In genomic region chr17:24490399-24490798, GRCm38 (mm10) we compare ENCODE assay signal across 13 mouse cellular contexts. TPM values are rescaled to one million over a fixed set of nuclear protein-coding genes. Genes with fewer than 3 reads are reported as not detected.
DNase-seq lines count a peak whose midpoint lies in the region; ATAC-seq lines count a peak whose summit lies in the region.
"Had no signal": no experiment of that assay in that cellular context is flagged by ENCODE, and none has a peak within 500 bp of the region (broad histone marks: within the 10 kb centered on the region; RNA-seq: fewer than 3 reads in every experiment).

No protein-coding gene starts in this region.

- H3K4me3 ChIP-seq in neural tube, embryonic 11.5 days (ENCODE audit: low read depth, low read length), result no peak overlapping the region
- peak overlapping the region; percentile 86; the same call in 1 of the 2 replicates for H3K4me3 ChIP-seq in hindbrain, embryonic 12.5 days
- peak overlapping the region; percentile 78 for H3K4me3 ChIP-seq in neural tube, embryonic 13.5 days

- peak; percentile 50 for DNase-seq in adrenal gland, postnatal 14 days
- no peak for DNase-seq in adrenal gland, adult 18-20 months (ENCODE audit: low spot score in 2 of 2)
- no peak for DNase-seq in neural tube, embryonic 11.5 days (ENCODE audit: low spot score)
- DNase-seq in neural tube, embryonic 10.5 days (ENCODE audit: extremely low spot score, low spot score), result no peak
- DNase-seq in urinary bladder, postnatal 4 days (ENCODE audit: low spot score in 2 of 2), result no peak
- DNase-seq: adrenal gland, adult 8-10 months; cerebellum, adult 9-10 months; kidney, postnatal 25 days had no signal

- H3K9me3 ChIP-seq in neural tube, embryonic 11.5 days (ENCODE audit: control insufficient read depth, low read length), result no peaks in the 10 kb centered on the region
- H3K9me3 ChIP-seq in hindbrain, embryonic 12.5 days (replicated peaks), result no peaks in the 10 kb centered on the region
- no peaks in the 10 kb centered on the region for H3K9me3 ChIP-seq in neural tube, embryonic 13.5 days

- H3K4me1 ChIP-seq in neural tube, embryonic 11.5 days (ENCODE audit: control insufficient read depth, insufficient read depth, low read length), result peaks cover 13% of the 10 kb centered on the region
- peaks cover 28% of the 10 kb centered on the region for H3K4me1 ChIP-seq in hindbrain, embryonic 12.5 days
- H3K4me1 ChIP-seq in neural tube, embryonic 13.5 days (replicated peaks), result peaks cover 51% of the 10 kb centered on the region

- peaks cover 4% of the 10 kb centered on the region; the same call in 1 of the 2 replicates for H3K27me3 ChIP-seq in neural tube, embryonic 11.5 days (ENCODE audit: control insufficient read depth, insufficient read depth, low read length)
- no peaks in the 10 kb centered on the region; the same call in 1 of the 2 replicates for H3K27me3 ChIP-seq in hindbrain, embryonic 12.5 days
- no peaks in the 10 kb centered on the region for H3K27me3 ChIP-seq in neural tube, embryonic 13.5 days

- peak overlapping the region; percentile 89; the same call in 1 of the 2 replicates for H3K4me2 ChIP-seq in neural tube, embryonic 11.5 days (ENCODE audit: low read depth)
- peak overlapping the region; percentile 81; the same call in 1 of the 2 replicates for H3K4me2 ChIP-seq in hindbrain, embryonic 12.5 days (replicated peaks)
- peak overlapping the region; percentile 85 for H3K4me2 ChIP-seq in neural tube, embryonic 13.5 days

- no peak overlapping the region for H3K27ac ChIP-seq in neural tube, embryonic 11.5 days (ENCODE audit: low read depth, low read length)
- H3K27ac ChIP-seq in hindbrain, embryonic 12.5 days, result peak overlapping the region; percentile 96; the same call in 1 of the 2 replicates
- H3K27ac ChIP-seq in neural tube, embryonic 13.5 days (replicated peaks), result peak overlapping the region; percentile 98; the same call in 1 of the 2 replicates

- 72% methylated on average over 4 of the region's 4 CpGs for WGBS in neural tube, embryonic 11.5 days
- 67% methylated on average over 4 of the region's 4 CpGs for WGBS in hindbrain, embryonic 12.5 days
- 67% methylated on average over 4 of the region's 4 CpGs for WGBS in neural tube, embryonic 13.5 days

- H3K36me3 ChIP-seq in neural tube, embryonic 11.5 days (ENCODE audit: control insufficient read depth, insufficient read depth, low read length), result no peaks in the 10 kb centered on the region
- no peaks in the 10 kb centered on the region for H3K36me3 ChIP-seq in hindbrain, embryonic 12.5 days
- H3K36me3 ChIP-seq in neural tube, embryonic 13.5 days, result no peaks in the 10 kb centered on the region
- H3K36me3 ChIP-seq: G1E had no signal

- H3K9ac ChIP-seq in neural tube, embryonic 11.5 days (ENCODE audit: low read length), result no peak overlapping the region
- H3K9ac ChIP-seq in hindbrain, embryonic 12.5 days, result no peak overlapping the region
- peak overlapping the region; percentile 97 for H3K9ac ChIP-seq in neural tube, embryonic 13.5 days

- ATAC-seq in neural tube, embryonic 11.5 days (ENCODE audit: insufficient read depth, low FRiP score, low TSS enrichment), result no peak
- no peak for ATAC-seq in hindbrain, embryonic 12.5 days (ENCODE audit: low FRiP score)
- ATAC-seq in neural tube, embryonic 13.5 days (ENCODE audit: low read depth), result no peak
- no peak for ATAC-seq in megakaryocyte-erythroid progenitor cell, adult 5-6 weeks (replicated peaks; ENCODE audit: low FRiP score, low TSS enrichment, poor library complexity, severe bottlenecking)

RNA-seq across cellular contexts. Expression of gene Caskin1, which starts 2.0 kb away (rescaled TPM):
- 14.8 and 16.1 TPM in 2 replicates for total RNA-seq in adrenal gland, postnatal 14 days (2021)
- 10 to 100 TPM; 16.0 to 31.5 TPM for total RNA-seq in adrenal gland, adult 18-20 months (2021)
- polyA plus RNA-seq in neural tube, embryonic 11.5 days (2014; fragmentation: Nextera tagmentation; extraction: Ambion mirVana), result 7.4 and 8.4 TPM in 2 replicates
- 24.2 and 25.0 TPM in 2 replicates for polyA plus RNA-seq in hindbrain, embryonic 12.5 days (2016; fragmentation: Nextera tagmentation; extraction: Ambion mirVana)
- polyA plus RNA-seq in neural tube, embryonic 13.5 days (2015; fragmentation: Nextera tagmentation; extraction: Ambion mirVana), result 35.0 and 35.3 TPM in 2 replicates
- not detected in 2 replicates for total RNA-seq in megakaryocyte-erythroid progenitor cell, adult 5-6 weeks (2014; fragmentation: Nextera tagmentation)
- total RNA-seq in megakaryocyte-erythroid progenitor cell, adult 5-6 weeks (2017), result not detected in 2 replicates
- total RNA-seq: hematopoietic stem cell, adult 5-6 weeks had no signal
- polyA plus RNA-seq: G1E had no signal

RNA-seq across cellular contexts. Expression of gene Mlst8, which starts 11.5 kb away (rescaled TPM):
- total RNA-seq in adrenal gland, postnatal 14 days (2021), result 19.5 and 23.3 TPM in 2 replicates
- 10 to 100 TPM; 24.6 to 26.5 TPM for total RNA-seq in adrenal gland, adult 18-20 months (2021)
- 26.2 and 29.7 TPM in 2 replicates for polyA plus RNA-seq in neural tube, embryonic 11.5 days (2014; fragmentation: Nextera tagmentation; extraction: Ambion mirVana)
- polyA plus RNA-seq in hindbrain, embryonic 12.5 days (2016; fragmentation: Nextera tagmentation; extraction: Ambion mirVana), result 35.2 and 36.9 TPM in 2 replicates
- 35.7 and 36.2 TPM in 2 replicates for polyA plus RNA-seq in neural tube, embryonic 13.5 days (2015; fragmentation: Nextera tagmentation; extraction: Ambion mirVana)
- 35.8 and 38.7 TPM in 2 replicates for total RNA-seq in megakaryocyte-erythroid progenitor cell, adult 5-6 weeks (2014; fragmentation: Nextera tagmentation)
- total RNA-seq in megakaryocyte-erythroid progenitor cell, adult 5-6 weeks (2017), result 17.2 and 36.1 TPM in 2 replicates

RNA-seq across cellular contexts. Expression of gene Bricd5, which starts 16.7 kb away (rescaled TPM):
- 0.75 TPM in 1 of 2 replicates, not detected in the other for total RNA-seq in adrenal gland, postnatal 14 days (2021)
- total RNA-seq in adrenal gland, adult 18-20 months (2021), result under 1 TPM; 0.42 to 0.53 TPM
- polyA plus RNA-seq in neural tube, embryonic 11.5 days (2014; fragmentation: Nextera tagmentation; extraction: Ambion mirVana), result 0.33 and 0.51 TPM in 2 replicates
- 1.2 TPM in 1 of 2 replicates, not detected in the other for polyA plus RNA-seq in hindbrain, embryonic 12.5 days (2016; fragmentation: Nextera tagmentation; extraction: Ambion mirVana)
- not detected in 2 replicates for polyA plus RNA-seq in neural tube, embryonic 13.5 days (2015; fragmentation: Nextera tagmentation; extraction: Ambion mirVana)
- total RNA-seq in megakaryocyte-erythroid progenitor cell, adult 5-6 weeks (2014; fragmentation: Nextera tagmentation), result not detected in 2 replicates
- 0.80 TPM in 1 of 2 replicates, not detected in the other for total RNA-seq in megakaryocyte-erythroid progenitor cell, adult 5-6 weeks (2017)

RNA-seq across cellular contexts. Expression of gene Pgp, which starts 20.2 kb away (rescaled TPM):
- total RNA-seq in adrenal gland, postnatal 14 days (2021), result 55.8 and 59.0 TPM in 2 replicates
- 10 to 100 TPM; 85.8 to 86.4 TPM for total RNA-seq in adrenal gland, adult 18-20 months (2021)
- 65.0 and 65.2 TPM in 2 replicates for polyA plus RNA-seq in neural tube, embryonic 11.5 days (2014; fragmentation: Nextera tagmentation; extraction: Ambion mirVana)
- polyA plus RNA-seq in hindbrain, embryonic 12.5 days (2016; fragmentation: Nextera tagmentation; extraction: Ambion mirVana), result 52.5 and 57.3 TPM in 2 replicates
- 54.9 and 57.4 TPM in 2 replicates for polyA plus RNA-seq in neural tube, embryonic 13.5 days (2015; fragmentation: Nextera tagmentation; extraction: Ambion mirVana)
- 32.8 and 43.6 TPM in 2 replicates for total RNA-seq in megakaryocyte-erythroid progenitor cell, adult 5-6 weeks (2014; fragmentation: Nextera tagmentation)
- total RNA-seq in megakaryocyte-erythroid progenitor cell, adult 5-6 weeks (2017), result 21.9 and 23.4 TPM in 2 replicates

RNA-seq across cellular contexts. Expression of gene E4f1, which starts 20.3 kb away (rescaled TPM):
- total RNA-seq in adrenal gland, postnatal 14 days (2021), result 16.2 and 19.4 TPM in 2 replicates
- total RNA-seq in adrenal gland, adult 18-20 months (2021), result 10 to 100 TPM; 21.9 to 23.1 TPM
- polyA plus RNA-seq in neural tube, embryonic 11.5 days (2014; fragmentation: Nextera tagmentation; extraction: Ambion mirVana), result 17.0 and 21.2 TPM in 2 replicates
- polyA plus RNA-seq in hindbrain, embryonic 12.5 days (2016; fragmentation: Nextera tagmentation; extraction: Ambion mirVana), result 35.3 and 39.4 TPM in 2 replicates
- polyA plus RNA-seq in neural tube, embryonic 13.5 days (2015; fragmentation: Nextera tagmentation; extraction: Ambion mirVana), result 39.7 and 41.6 TPM in 2 replicates
- total RNA-seq in megakaryocyte-erythroid progenitor cell, adult 5-6 weeks (2014; fragmentation: Nextera tagmentation), result 47.7 and 60.9 TPM in 2 replicates
- 10.5 and 20.8 TPM in 2 replicates for total RNA-seq in megakaryocyte-erythroid progenitor cell, adult 5-6 weeks (2017)

Comparison
In these comparisons a context has a peak if more than half of its experiments do, and no peak if none do; other contexts are left out.
1. RNA of gene Caskin1, which starts 2.0 kb away (total RNA-seq): 16.0 to 31.5 TPM in adrenal gland, adult 18-20 months and 14.8 to 16.1 TPM in adrenal gland, postnatal 14 days; not detected in megakaryocyte-erythroid progenitor cell, adult 5-6 weeks; every median in the first group is over 10 times any median in the second.
2. Peak in every context shown above with its lines, with median percentiles within 50 percentile points of each other: H3K4me2 ChIP-seq.